Comparison of ENCODE assay signal across 8 mouse cellular contexts in the genomic region with DNA sequence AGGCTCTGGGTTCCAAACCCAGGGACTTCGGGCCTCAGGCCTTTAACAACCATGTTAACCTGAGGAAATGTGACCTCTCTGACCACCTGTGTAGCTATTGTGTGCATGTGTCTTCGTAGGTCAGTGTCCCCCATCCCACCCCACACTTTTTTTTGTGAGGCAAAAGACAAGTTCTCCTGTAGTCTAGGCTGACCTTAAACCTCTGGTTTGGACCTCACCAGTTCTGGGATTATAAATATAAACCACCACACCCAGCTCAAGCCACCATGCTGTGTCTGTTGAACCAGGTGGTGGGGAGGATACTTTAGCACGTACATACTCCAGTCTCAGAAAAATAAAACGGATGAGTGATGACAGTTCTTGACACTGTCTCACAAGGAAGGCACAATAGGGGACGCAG. TPM values are rescaled to one million over a fixed set of nuclear protein-coding genes. Genes with fewer than 3 reads are reported as not detected.
DNase-seq lines count a peak whose midpoint lies in the region; ATAC-seq and TF ChIP-seq lines count a peak whose summit lies in the region.

No protein-coding gene starts in this region.

- WGBS in forebrain, embryonic 10.5 days: 66% methylated on average over 5 of the region's 5 CpGs
- 71% methylated on average over 5 of the region's 5 CpGs for WGBS in limb, embryonic 10.5 days
- WGBS in neural tube, embryonic 13.5 days: 48% methylated on average over 5 of the region's 5 CpGs

- H3K27me3 ChIP-seq in forebrain, embryonic 10.5 days (ENCODE audit: poor library complexity, severe bottlenecking): no peaks in the 10 kb centered on the region
- no peaks in the 10 kb centered on the region for H3K27me3 ChIP-seq in limb, embryonic 10.5 days (ENCODE audit: low read depth, poor library complexity, severe bottlenecking)
- no peaks in the 10 kb centered on the region for H3K27me3 ChIP-seq in neural tube, embryonic 13.5 days

- H3K4me1 ChIP-seq in forebrain, embryonic 10.5 days: peaks cover 33% of the 10 kb centered on the region
- peaks cover 33% of the 10 kb centered on the region for H3K4me1 ChIP-seq in limb, embryonic 10.5 days
- H3K4me1 ChIP-seq in neural tube, embryonic 13.5 days (replicated peaks): peaks cover 25% of the 10 kb centered on the region

- TF ChIP-seq CTCF in layer of hippocampus, adult 2 months (conservative IDR thresholded peaks at IDR 0.05): no peak

- no peak for ATAC-seq in neural tube, embryonic 13.5 days (ENCODE audit: low read depth)

- H3K36me3 ChIP-seq in forebrain, embryonic 10.5 days (replicated peaks): peaks cover 25% of the 10 kb centered on the region
- H3K36me3 ChIP-seq in limb, embryonic 10.5 days: peaks cover 12% of the 10 kb centered on the region
- H3K36me3 ChIP-seq in neural tube, embryonic 13.5 days: peaks cover 21% of the 10 kb centered on the region

- H3K4me2 ChIP-seq in neural tube, embryonic 13.5 days: peak overlapping the region; percentile 97

- intact Hi-C loops in left cerebral cortex, postnatal 10 days (cut with DNase I): no loop called here

- no peak for DNase-seq in layer of hippocampus, adult 2 months (ENCODE audit: low spot score in 2 of 2)
- DNase-seq in layer of hippocampus, adult 18-20 months (ENCODE audit: low spot score in 2 of 2): no peak
- no peak for DNase-seq in forebrain, embryonic 10.5 days (ENCODE audit: extremely low spot score, low spot score)
- DNase-seq in limb, embryonic 10.5 days (ENCODE audit: low spot score): no peak
- DNase-seq in left cerebral cortex, postnatal 10 days (ENCODE audit: extremely low spot score in 1 of 2, low spot score in 2 of 2): no peak
- no peak for DNase-seq in cerebellum, adult 11 months
- DNase-seq in adipocyte (ENCODE audit: low spot score): no peak

- H3K27ac ChIP-seq in layer of hippocampus, adult 2 months: peak overlapping the region; percentile 97; the same call in 1 of the 2 replicates
- peak overlapping the region; percentile 97 for H3K27ac ChIP-seq in forebrain, embryonic 10.5 days
- H3K27ac ChIP-seq in limb, embryonic 10.5 days: peak overlapping the region; percentile 89
- peak overlapping the region; percentile 97 for H3K27ac ChIP-seq in neural tube, embryonic 13.5 days (replicated peaks)

- peak overlapping the region; percentile 66 for H3K4me3 ChIP-seq in layer of hippocampus, adult 2 months
- H3K4me3 ChIP-seq in forebrain, embryonic 10.5 days: peak overlapping the region; percentile 69
- H3K4me3 ChIP-seq in limb, embryonic 10.5 days: peak overlapping the region; percentile 62
- peak overlapping the region; percentile 59 for H3K4me3 ChIP-seq in neural tube, embryonic 13.5 days

- H3K9ac ChIP-seq in neural tube, embryonic 13.5 days: peak overlapping the region; percentile 81

- H3K9me3 ChIP-seq in forebrain, embryonic 10.5 days: no peaks in the 10 kb centered on the region
- no peaks in the 10 kb centered on the region for H3K9me3 ChIP-seq in limb, embryonic 10.5 days (replicated peaks)
- no peaks in the 10 kb centered on the region for H3K9me3 ChIP-seq in neural tube, embryonic 13.5 days

RNA-seq across cellular contexts. Expression of a gene that starts 7.7 kb away (rescaled TPM):
- total RNA-seq in layer of hippocampus, adult 2 months (2021): 100 to 1,000 TPM in 1 of 2 experiments, 10 to 100 TPM in 1; 100.0 to 105 TPM
- 100 to 1,000 TPM; 105 to 108 TPM for total RNA-seq in layer of hippocampus, adult 18-20 months (2021)
- polyA plus RNA-seq in forebrain, embryonic 10.5 days (2016; fragmentation: Nextera tagmentation; extraction: Ambion mirVana): 22.8 and 26.5 TPM in 2 replicates
- polyA plus RNA-seq in limb, embryonic 10.5 days (2016; fragmentation: Nextera tagmentation; extraction: Ambion mirVana): 21.6 and 24.4 TPM in 2 replicates
- polyA plus RNA-seq in neural tube, embryonic 13.5 days (2015; fragmentation: Nextera tagmentation; extraction: Ambion mirVana): 50.6 and 57.0 TPM in 2 replicates
- 10 to 100 TPM; 78.7 to 79.5 TPM for total RNA-seq in left cerebral cortex, postnatal 10 days (2021)

RNA-seq across cellular contexts. Expression of a gene that starts 8.3 kb away (rescaled TPM):
- total RNA-seq in layer of hippocampus, adult 2 months (2021): 10 to 100 TPM; 43.1 to 43.8 TPM
- total RNA-seq in layer of hippocampus, adult 18-20 months (2021): 10 to 100 TPM; 37.8 to 44.4 TPM
- polyA plus RNA-seq in forebrain, embryonic 10.5 days (2016; fragmentation: Nextera tagmentation; extraction: Ambion mirVana): 55.9 and 59.8 TPM in 2 replicates
- 51.8 and 55.3 TPM in 2 replicates for polyA plus RNA-seq in limb, embryonic 10.5 days (2016; fragmentation: Nextera tagmentation; extraction: Ambion mirVana)
- polyA plus RNA-seq in neural tube, embryonic 13.5 days (2015; fragmentation: Nextera tagmentation; extraction: Ambion mirVana): 90.4 and 95.1 TPM in 2 replicates
- total RNA-seq in left cerebral cortex, postnatal 10 days (2021): 10 to 100 TPM; 40.4 to 42.8 TPM

RNA-seq across cellular contexts. Expression of a gene that starts 15.6 kb away (rescaled TPM):
- 10 to 100 TPM; 15.3 to 18.2 TPM for total RNA-seq in layer of hippocampus, adult 2 months (2021)
- 10 to 100 TPM; 15.4 to 17.0 TPM for total RNA-seq in layer of hippocampus, adult 18-20 months (2021)
- polyA plus RNA-seq in forebrain, embryonic 10.5 days (2016; fragmentation: Nextera tagmentation; extraction: Ambion mirVana): 0.24 TPM in 1 of 2 replicates, not detected in the other
- 0.11 TPM in 1 of 2 replicates, not detected in the other for polyA plus RNA-seq in limb, embryonic 10.5 days (2016; fragmentation: Nextera tagmentation; extraction: Ambion mirVana)
- 3.4 and 5.2 TPM in 2 replicates for polyA plus RNA-seq in neural tube, embryonic 13.5 days (2015; fragmentation: Nextera tagmentation; extraction: Ambion mirVana)
- 10 to 100 TPM; 36.6 to 38.1 TPM for total RNA-seq in left cerebral cortex, postnatal 10 days (2021)

RNA-seq across cellular contexts. Expression of a gene that starts 24.8 kb away (rescaled TPM):
- 10 to 100 TPM; 10.8 to 12.5 TPM for total RNA-seq in layer of hippocampus, adult 2 months (2021)
- total RNA-seq in layer of hippocampus, adult 18-20 months (2021): 10 to 100 TPM in 1 of 2 experiments, 1 to 10 TPM in 1; 8.2 to 12.6 TPM
- 0.55 and 0.60 TPM in 2 replicates for polyA plus RNA-seq in forebrain, embryonic 10.5 days (2016; fragmentation: Nextera tagmentation; extraction: Ambion mirVana)
- polyA plus RNA-seq in limb, embryonic 10.5 days (2016; fragmentation: Nextera tagmentation; extraction: Ambion mirVana): 0.76 and 0.93 TPM in 2 replicates
- polyA plus RNA-seq in neural tube, embryonic 13.5 days (2015; fragmentation: Nextera tagmentation; extraction: Ambion mirVana): 3.0 and 7.9 TPM in 2 replicates
- 10 to 100 TPM; 14.0 to 20.6 TPM for total RNA-seq in left cerebral cortex, postnatal 10 days (2021)

RNA-seq across cellular contexts. Expression of a gene that starts 24.8 kb away (rescaled TPM):
- 10 to 100 TPM; 68.2 to 71.4 TPM for total RNA-seq in layer of hippocampus, adult 2 months (2021)
- total RNA-seq in layer of hippocampus, adult 18-20 months (2021): 10 to 100 TPM; 60.8 to 61.9 TPM
- polyA plus RNA-seq in forebrain, embryonic 10.5 days (2016; fragmentation: Nextera tagmentation; extraction: Ambion mirVana): 103 TPM in 2 replicates
- polyA plus RNA-seq in limb, embryonic 10.5 days (2016; fragmentation: Nextera tagmentation; extraction: Ambion mirVana): 245 and 281 TPM in 2 replicates
- 191 and 211 TPM in 2 replicates for polyA plus RNA-seq in neural tube, embryonic 13.5 days (2015; fragmentation: Nextera tagmentation; extraction: Ambion mirVana)
- 10 to 100 TPM; 97.2 to 98.4 TPM for total RNA-seq in left cerebral cortex, postnatal 10 days (2021)
